Mouse (Mus musculus) lung, adult 2 months (tissue): ENCODE data around the gene Bola3. TPM values are rescaled to one million over a fixed set of nuclear protein-coding genes. Genes with fewer than 3 reads are reported as not detected.
"Not testable (repeated sequence)": the region's sequence is repeated elsewhere in the genome, so short reads cannot be mapped to it uniquely, and the experiment has no call there.

Experiments used
- DNase-seq: peaks from one replicate; pipeline ENCODE4 v3.0.0; 2022
- H3K4me1 ChIP-seq: fragments of 200-500 bp; 2 replicates; pipeline ENCODE4 v1.6.1; 2011; ENCODE audit warnings: low read length; ENCODE audit not compliant: control insufficient read depth, insufficient read depth
- H3K4me3 ChIP-seq: fragments of 200-500 bp; replicated peaks from 2 replicates; pipeline ENCODE3; 2011; ENCODE audit warnings: low read depth, mild to moderate bottlenecking, control low read depth, low read length; ENCODE audit errors: extremely low read depth
- CTCF ChIP-seq: fragments of 200-500 bp; IDR thresholded peaks from 2 replicates; pipeline ENCODE4 v1.5.1; 2011; ENCODE audit warnings: mild to moderate bottlenecking, low read length, control low read depth; ENCODE audit not compliant: insufficient read depth
- POLR2A ChIP-seq: fragments of 200-500 bp; IDR thresholded peaks from 2 replicates; pipeline ENCODE4 v1.6.1; 2011; ENCODE audit warnings: low read depth, mild to moderate bottlenecking, control low read depth, low read length, borderline replicate concordance; ENCODE audit errors: extremely low read depth
- WGBS: fragments of 180-500 bp; shearing (Covaris S2); methylation state at CpG from one replicate; pipeline ENCODE4 v1.1.7; 2018; 5-methylcytosine and 5-hydroxymethylcytosine counted together
- polyA plus RNA-seq: library from polyadenylated mRNA; depleted of rRNA; stranded (reverse); fragments of >200 nt; gene quantifications from 2 replicates; pipeline ENCODE4 v1.2.3, GENCODE M21; 2012

Gene Bola3
- polyA plus RNA-seq, 1 experiment = 12.5 TPM

DNA sequence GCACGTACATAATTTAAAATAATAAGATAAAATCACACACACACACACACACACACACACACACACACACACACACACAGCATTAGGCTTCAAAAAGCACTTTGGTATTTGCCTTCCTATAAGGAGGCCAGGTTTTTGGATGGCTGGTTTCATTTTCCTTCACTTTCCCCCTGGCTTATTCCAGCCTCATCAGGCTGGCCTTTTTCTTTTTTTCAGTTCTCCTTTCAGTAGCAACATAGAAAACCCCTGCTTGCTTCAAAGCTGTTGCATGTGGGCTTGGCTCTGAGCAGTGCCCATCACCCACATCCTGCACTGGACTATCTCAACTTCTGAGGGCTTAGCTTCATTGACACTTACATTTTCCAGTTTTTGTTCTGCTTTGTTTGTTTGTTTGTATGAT lies 27.0 kb upstream of the Bola3 start:
- TF ChIP-seq POLR2A = no peak
- no peak for TF ChIP-seq CTCF
- H3K4me3 ChIP-seq = no peak overlapping the region
- 56% methylated on average over 1 of the region's 1 CpGs for WGBS
- no peak for DNase-seq
- peaks cover 5% of the 10 kb centered on the region for H3K4me1 ChIP-seq

DNA sequence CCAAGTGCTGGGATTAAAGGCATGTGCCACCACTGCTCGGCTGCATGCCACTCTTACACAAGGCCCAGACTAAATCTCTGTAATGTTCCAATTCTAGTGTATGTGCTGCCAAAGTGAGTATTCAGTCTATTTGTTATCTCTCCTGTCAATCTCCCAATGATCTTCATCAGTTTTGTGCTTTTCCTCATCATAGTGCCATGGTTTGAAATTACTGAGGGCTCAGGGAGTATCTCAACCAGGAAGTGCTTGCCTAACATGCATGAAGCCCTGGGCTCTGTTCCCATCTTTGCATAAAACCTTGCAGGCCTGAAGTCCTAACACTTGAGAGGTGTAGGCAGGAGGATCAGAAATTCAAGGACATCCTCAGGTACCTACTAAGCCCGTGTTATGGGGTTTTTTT lies 26.2 kb upstream of the Bola3 start:
- TF ChIP-seq POLR2A (no peak), CTCF (no peak)
- no peak for DNase-seq
- peaks cover 5% of the 10 kb centered on the region for H3K4me1 ChIP-seq
- no peak overlapping the region for H3K4me3 ChIP-seq
- WGBS = 72% methylated on average over 2 of the region's 2 CpGs

DNA sequence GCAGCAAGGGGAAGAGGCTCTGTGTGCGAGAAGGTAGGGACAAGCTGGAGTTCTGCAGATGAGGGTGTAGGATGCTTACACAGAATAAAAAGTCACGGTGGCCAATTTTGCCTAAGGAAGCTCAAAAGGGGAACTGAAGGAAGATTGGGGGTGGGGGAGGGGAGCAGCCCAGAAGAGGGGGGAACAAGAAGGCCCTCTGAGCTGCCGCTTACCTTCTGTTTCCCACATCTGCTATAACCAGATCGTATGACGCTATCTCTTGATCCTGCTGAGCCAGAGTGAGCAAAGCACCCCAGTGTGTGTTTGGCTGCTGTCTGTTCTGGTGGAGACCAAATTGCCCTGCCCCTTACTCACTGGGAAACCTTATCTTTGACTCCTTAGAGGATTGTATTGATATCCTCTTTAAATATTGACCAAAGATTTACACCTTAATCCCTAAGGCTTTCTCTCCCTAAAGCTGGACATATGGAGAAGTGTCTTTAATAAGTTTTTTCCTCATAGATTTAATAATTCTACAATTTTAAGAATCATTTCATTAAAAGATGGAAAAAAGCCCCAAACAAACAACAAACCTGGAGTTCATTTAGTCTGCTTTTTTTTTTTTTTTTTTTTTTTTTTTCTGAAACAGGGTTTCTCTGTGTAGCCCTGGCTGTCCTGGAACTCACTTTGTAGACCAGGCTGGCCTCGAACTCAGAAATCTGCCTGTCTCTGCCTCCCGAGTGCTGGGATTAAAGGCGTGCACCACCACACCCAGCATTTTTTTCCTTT lies 25.1 kb upstream of the Bola3 start:
- peaks cover 5% of the 10 kb centered on the region for H3K4me1 ChIP-seq
- WGBS = 73% methylated on average over 8 of the region's 8 CpGs

DNA sequence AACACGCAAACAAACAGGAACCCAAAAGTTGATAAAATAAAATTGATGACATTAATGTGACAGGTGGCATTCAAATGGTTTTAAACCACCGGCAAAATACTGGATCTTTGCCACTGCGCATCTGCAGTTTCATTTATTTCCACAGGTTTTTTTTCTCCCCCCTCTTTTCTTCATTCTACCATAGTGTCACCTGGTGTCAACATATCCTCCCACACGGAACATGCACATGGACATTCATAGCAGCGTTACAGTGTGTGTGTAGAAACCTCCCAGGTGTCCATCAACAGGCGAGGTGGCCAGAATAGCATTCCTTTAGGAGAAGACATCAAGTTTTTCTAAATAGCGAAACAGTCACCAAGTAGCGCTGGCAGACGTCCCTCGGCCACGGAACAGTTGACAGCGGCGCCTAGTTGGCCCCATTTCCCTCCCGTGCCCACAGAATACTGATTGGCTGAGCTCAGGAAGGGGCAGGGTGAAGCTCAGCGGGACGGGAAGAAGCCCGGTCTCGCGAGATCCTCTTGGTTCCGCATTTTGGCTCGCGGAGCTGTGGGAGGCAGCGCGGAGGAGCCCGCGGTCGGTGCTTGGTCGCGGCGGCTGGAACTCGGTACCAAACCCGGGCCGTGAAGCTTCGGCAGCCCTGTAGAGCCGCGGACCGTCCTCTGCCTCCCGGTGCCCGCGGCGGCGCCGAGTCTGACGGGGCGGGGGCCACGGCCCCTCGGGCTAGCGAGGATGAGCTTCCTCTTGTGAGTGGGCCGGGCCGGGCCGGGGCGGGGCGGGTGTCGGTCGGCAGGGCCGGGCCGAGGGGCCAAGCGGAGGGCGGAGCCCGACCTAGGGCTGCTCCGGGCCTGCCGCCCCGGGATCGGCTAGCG lies 23.2 kb upstream of the Bola3 start, which contains the start of the genes Mthfd2 and Mob1a:
TSS of gene Mthfd2 (minus strand) at position 384 of the 869 bp plus-strand sequence.
TSS of gene Mob1a (plus strand) at position 492 of the 869 bp plus-strand sequence.
- TF ChIP-seq CTCF = no peak
- TF ChIP-seq POLR2A = peak; percentile 95; the same call in 1 of the 2 replicates
- DNase-seq = peak; percentile 95
- H3K4me3 ChIP-seq = peak within 1 kb of the TSS; percentile 81
- peaks cover 5% of the 10 kb centered on the region for H3K4me1 ChIP-seq
- WGBS = under 1% methylated on average over 63 of the region's 65 CpGs

More for the DNA sequence above, 25.1 kb upstream of the Bola3 start:
- no peak for DNase-seq
- TF ChIP-seq CTCF = no peak
- no peak for TF ChIP-seq POLR2A
- no peak overlapping the region for H3K4me3 ChIP-seq

DNA sequence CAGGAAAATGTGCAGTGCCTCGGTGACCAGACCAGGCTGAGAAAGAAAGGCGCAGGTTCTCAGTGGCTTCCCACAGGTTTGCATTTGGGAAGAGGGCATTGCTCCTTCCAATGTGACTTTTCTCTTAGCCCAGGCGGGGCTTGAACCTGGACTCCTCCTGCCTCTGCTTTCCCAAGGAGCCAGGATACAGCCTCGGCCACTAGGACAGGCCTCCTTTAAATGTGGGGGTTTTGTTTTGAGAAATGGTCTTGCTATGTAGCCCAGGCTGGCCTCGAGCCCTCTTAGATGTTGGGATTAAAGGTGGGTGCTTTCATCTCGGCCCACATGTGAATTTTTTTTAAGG lies 22.6 kb upstream of the Bola3 start:
- 2% methylated on average over 6 of the region's 6 CpGs for WGBS

DNA sequence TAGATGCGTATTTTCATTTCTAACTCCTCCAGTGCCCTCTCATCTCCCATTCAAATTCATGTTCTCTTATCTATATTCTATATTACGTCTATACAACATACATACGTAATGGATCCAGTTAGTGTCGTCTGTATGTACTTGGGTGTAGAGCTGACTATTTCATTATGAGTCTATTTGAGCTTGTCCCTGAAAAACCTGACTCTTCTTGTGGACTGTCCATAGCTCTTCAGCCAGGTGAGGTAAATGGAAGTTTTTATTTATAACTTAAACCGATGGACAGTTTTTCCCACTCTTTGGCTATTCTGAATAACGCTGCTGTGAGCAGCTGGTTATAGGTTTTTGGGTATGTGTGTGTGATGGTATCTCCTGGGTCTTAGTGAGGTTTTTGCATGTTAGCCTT lies 22.2 kb upstream of the Bola3 start:
- no peak for TF ChIP-seq POLR2A
- TF ChIP-seq CTCF = no peak
- WGBS = 39% methylated on average over 6 of the region's 6 CpGs

More for the DNA sequence above, 22.6 kb upstream of the Bola3 start:
- TF ChIP-seq POLR2A = no peak
- TF ChIP-seq CTCF = no peak
- Histone ChIP-seq H3K4me3 (peak overlapping the region; percentile 81), H3K4me1 (peaks cover 5% of the 10 kb centered on the region)
- DNase-seq = no peak

DNA sequence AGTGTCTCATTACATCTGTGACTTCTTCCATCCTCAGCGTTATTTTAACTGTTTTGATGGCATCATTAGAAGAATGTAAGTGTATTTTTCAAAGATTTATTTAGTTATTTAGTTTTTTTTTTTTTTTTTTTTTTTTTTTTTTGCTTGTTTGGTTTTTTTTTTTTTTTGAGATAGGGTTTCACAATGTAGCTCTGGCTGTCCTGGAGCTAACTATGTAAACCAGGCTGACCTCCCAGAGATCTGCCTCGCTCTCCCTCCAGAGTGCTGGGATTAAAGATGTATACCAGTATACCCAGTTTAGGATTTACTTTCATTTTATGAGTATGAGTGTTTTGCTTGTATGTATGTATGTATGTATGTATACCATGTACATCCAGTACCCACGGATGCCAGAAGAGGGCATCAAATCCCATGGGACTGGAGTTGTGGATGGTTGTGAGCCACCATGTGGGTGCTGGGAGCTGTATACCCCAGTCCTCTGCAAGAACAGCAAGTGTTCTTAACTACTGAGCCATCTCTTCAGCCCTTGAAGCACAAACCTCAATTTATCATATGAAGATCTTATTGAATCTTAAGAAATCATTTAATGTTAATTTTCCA lies 21.3 kb upstream of the Bola3 start:
- Histone ChIP-seq H3K4me1 (peaks cover 5% of the 10 kb centered on the region), H3K4me3 (no peak overlapping the region)
- TF ChIP-seq POLR2A = no peak
- no peak for TF ChIP-seq CTCF
- no peak for DNase-seq
- 83% methylated on average over 3 of the region's 3 CpGs for WGBS

More for the DNA sequence above, 22.2 kb upstream of the Bola3 start:
- Histone ChIP-seq H3K4me1 (peaks cover 5% of the 10 kb centered on the region), H3K4me3 (peak overlapping the region; percentile 81)
- DNase-seq = no peak

DNA sequence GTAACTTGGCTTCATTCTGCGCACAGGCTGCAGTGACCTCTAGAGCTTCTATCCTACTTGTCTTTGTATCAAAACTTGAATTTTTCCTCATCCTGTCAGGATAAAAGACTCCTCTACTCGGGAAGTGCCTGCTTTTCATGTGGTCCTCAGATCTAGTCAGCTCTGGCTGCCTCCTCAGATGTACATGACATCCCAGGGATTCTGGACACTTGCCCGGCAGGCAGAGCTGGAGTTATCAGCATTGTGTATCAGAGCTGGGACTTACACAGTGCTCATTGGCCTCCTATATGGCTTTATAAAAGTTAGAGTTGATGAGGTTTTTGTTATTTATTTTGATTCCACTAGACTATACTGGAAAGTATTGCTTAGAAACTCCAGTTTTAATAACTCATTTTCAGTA lies 7.6 kb upstream of the Bola3 start:
- WGBS = 68% methylated on average over 3 of the region's 3 CpGs
- Histone ChIP-seq H3K4me1 (no peaks in the 10 kb centered on the region), H3K4me3 (no peak overlapping the region)
- TF ChIP-seq POLR2A = no peak
- no peak for TF ChIP-seq CTCF
- no peak for DNase-seq

DNA sequence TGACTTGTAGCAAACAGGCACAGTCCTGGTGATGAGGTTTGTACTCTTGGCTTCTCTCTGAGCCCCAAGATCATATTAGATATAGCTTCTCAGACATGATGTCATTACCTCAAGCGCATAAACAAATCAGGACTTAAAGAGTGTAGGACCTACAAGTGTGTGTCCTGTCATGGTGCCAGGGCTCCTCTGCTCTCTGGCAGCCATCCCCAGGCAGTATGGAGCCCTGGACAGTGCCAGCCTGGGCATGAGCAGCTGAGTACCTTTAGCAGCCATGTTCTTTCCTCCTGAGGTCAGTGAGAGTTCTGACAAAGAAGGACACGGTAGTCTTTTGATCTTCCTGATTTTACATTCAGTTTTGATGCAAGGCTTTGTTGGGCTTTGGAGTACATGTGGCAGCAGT lies 6.0 kb upstream of the Bola3 start:
- DNase-seq = no peak
- no peak for TF ChIP-seq POLR2A
- TF ChIP-seq CTCF = no peak
- Histone ChIP-seq H3K4me1 (no peaks in the 10 kb centered on the region), H3K4me3 (no peak overlapping the region)
- WGBS = 79% methylated on average over 2 of the region's 2 CpGs

DNA sequence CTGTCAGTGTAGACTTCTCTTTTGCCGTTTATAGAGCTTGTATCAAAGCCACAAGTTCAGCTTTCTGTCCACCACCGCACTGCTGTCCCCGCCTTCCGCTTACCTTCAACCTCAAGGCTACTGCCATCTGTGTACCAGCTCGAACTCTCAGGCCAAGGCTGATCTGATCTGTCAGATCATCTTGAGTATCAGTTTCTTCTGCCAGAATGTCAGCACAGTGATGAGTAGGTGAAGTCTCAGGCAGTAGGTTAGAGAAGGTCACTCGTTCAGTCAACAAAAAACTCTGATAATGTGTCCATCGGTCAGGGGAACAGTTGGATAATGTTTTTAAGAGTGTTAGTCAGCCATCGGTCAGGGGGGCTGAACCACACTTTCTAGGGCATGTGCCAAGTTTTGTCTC lies 3.7 kb upstream of the Bola3 start:
- DNase-seq, H3K4me1 ChIP-seq, H3K4me3 ChIP-seq: not testable (repeated sequence)
- 79% methylated on average over 8 of the region's 8 CpGs for WGBS
